Mouse (Mus musculus): ENCODE results near the gene Fgf8.

Gene Fgf8

DNA sequence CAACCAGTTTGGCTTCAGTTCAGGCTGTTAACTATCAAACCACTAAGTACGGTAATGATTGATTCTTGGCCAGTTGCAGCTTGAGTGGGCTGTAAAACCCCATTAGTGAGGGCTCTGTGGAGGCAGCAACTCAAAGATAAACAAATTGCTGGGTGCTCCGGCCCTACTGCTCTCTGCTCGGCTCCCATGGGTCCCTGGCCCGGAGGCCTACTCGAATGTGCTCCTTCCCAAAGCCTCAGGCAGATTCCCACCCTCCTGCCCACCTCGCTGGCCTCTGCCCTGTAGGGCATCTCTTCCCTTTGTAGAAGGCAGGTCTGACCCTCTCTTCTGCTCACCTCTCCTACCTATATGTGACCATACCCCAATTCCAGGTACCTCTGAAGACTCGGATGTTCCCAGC is 8.0 kb downstream of the Fgf8 start:
- in situ Hi-C loops (cut with MboI; ENCODE audit: unreplicated experiment in 2 of 2), result loop anchor here (5.0 to 25.0 kb wide), 2 partner anchors 47 to 297 kb away; no protein-coding TSS in a partner anchor

DNA sequence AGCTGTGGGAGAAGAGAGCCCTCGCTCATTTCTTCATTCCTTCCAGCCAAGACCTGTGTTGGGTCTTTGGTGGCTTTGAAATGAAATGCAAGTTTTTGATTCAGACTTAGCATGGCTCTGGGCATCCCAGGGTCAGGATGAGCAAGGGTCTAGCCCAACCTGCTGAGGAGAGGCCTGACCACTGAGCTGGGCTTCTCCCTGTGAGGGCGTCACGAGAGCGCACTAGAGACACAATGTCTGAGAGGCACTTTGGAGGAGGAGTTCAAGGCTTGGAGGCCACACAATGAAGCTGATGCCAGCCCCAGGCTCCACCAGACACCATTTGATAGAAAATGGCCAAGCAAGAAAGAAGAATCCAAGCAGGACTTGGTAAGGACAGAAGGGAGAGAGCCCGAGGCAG is 8.5 kb downstream of the Fgf8 start:
- in situ Hi-C loops (cut with MboI; ENCODE audit: unreplicated experiment in 2 of 2), result loop anchor here (5.0 to 25.0 kb wide), 2 partner anchors 47 to 297 kb away; no protein-coding TSS in a partner anchor

DNA sequence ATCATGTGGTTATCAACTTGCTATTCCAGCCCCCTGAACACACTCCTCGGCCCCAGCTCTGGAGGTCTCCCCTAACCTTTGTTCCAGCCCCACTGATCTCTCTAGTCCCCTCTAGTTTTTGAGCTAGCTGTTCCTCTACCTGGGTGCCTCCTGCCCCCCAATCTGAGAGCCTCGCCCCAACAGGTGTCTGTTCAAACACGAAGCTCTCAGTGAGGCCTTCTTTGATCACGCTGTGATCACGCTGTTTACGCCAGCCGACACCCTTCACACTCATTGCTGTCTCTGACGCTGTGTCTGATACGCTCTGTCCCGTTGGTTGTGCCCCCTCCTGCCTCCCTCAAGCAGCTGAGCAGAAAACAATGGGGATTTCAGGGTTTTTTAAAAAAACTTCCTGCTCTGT is 9.2 kb downstream of the Fgf8 start:
- in situ Hi-C loops (cut with MboI; ENCODE audit: unreplicated experiment in 2 of 2), result loop anchor here (5.0 to 25.0 kb wide), 2 partner anchors 46 to 296 kb away; no protein-coding TSS in a partner anchor

DNA sequence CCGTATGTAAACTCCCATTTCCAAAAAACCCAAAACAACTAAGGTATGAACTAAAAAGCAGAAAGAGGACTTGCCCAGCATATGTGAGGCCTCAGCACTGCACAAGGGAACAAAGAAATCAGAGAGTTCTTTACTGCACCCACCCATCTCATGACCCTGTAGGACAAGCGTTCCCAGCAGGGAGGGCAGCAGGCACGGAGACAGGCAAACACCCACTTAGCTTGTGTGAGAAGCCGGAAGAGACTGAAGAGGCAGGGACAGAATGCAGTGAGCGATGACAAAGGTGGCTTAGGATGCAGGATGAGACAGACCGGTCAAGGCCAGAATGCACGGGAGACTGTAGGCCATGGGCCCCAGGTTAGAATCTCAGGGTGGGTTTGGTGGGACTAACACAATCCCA is 11.1 kb downstream of the Fgf8 start:
- in situ Hi-C loops (cut with MboI; ENCODE audit: unreplicated experiment in 2 of 2), result loop anchor here (5.0 to 25.0 kb wide), 2 partner anchors 44 to 294 kb away; no protein-coding TSS in a partner anchor

DNA sequence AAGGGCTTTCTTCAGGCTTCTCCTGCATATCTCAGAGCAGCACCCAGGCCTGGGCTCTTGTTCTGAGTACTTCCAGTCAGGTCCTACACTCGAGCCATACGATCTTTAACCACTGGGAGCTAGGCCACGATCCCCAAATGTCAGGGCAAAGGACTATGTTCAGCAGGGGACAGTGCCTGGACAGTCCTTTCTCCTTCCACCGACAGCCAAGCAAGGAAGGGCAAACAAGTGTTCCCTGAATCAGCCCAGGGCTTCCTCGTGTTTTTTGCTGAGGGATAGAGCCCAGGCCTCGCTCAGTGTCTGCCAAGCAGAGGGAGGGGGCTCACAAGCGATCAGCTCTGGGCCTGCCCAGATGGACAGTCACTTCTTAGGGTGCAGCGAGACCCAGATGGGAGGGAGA is 12.7 kb downstream of the Fgf8 start:
- in situ Hi-C loops (cut with MboI; ENCODE audit: unreplicated experiment in 2 of 2), result loop anchor here (5.0 to 25.0 kb wide), 2 partner anchors 43 to 293 kb away; no protein-coding TSS in a partner anchor

DNA sequence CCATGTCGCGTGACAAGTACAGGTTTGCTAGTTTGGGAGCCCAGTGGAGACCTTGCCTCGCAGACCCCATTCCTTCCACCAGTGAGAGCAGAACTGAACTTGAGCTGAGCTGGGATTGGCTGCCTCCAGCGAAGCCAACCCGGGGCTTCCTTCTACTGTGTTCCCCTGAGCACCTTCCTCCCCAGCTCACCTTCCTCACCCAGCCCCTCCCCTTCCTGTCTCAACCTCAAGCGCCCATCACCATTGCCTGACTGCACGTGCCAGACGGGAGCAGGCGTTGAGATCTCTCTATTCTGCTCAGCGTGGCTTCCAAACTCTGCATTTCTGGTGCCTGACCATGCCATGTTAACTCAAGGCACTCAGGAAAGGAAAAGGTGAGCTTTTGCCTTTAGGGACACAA is 15.5 kb downstream of the Fgf8 start:
- in situ Hi-C loops (cut with MboI; ENCODE audit: unreplicated experiment in 2 of 2), result loop anchor here in 1 of 2 experiments (5.0 to 25.0 kb wide), 2 partner anchors 50 to 290 kb away; no protein-coding TSS in a partner anchor

DNA sequence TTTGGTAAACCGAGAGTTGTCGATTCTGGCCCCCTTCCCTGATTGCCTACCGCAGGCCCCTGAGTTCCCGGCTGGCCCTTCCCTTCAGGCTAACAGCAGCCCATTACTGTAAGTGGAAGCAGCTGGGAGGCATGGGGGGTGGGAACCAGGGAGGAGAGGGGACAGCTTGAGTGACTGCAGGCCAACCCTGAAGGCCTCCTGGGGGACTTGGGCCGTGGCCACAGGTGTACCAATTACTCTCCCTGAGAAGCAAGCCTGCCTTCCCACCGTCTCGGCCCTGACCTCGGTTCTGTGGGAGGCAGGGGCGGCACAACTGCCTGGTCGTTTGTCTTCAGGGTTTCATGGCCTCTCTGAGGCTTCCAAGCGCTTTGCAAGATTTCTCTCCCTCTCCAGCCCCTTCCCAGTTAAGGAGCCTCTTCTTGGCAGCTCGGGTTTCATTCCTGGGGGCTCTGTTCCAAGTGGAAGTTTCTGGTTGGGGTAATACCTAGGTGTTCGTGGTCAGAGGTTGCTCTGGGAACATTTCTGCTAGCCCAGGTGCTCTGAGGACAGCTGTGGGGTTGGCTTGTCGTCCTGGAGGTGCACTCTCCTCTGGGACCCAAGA is 16.9 kb downstream of the Fgf8 start:
- in situ Hi-C loops (cut with MboI; ENCODE audit: unreplicated experiment in 2 of 2), result loop anchor here in 1 of 2 experiments (5.0 to 25.0 kb wide), 2 partner anchors 48 to 288 kb away; no protein-coding TSS in a partner anchor

DNA sequence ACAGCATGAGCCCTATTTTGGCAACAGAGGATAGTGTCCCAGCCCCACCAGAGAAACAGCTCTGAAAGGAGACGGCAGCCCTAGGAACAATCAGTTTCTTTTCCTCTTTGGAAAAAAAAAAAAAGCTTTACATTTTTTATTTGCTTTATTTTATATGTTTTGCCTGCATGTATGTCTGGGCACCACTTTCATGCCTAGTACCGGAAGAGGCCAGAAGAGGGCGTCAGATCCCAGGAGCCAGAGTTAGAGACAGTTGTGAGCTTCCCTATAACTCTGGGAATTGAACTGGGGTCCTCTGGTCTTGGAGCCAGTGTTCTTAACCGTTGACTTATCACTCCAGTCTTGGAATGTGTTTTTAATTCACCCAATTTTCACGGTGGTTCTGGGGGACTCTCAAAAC is 20.5 kb downstream of the Fgf8 start:
- in situ Hi-C loops (cut with MboI; ENCODE audit: unreplicated experiment in 2 of 2), result no loop called here

DNA sequence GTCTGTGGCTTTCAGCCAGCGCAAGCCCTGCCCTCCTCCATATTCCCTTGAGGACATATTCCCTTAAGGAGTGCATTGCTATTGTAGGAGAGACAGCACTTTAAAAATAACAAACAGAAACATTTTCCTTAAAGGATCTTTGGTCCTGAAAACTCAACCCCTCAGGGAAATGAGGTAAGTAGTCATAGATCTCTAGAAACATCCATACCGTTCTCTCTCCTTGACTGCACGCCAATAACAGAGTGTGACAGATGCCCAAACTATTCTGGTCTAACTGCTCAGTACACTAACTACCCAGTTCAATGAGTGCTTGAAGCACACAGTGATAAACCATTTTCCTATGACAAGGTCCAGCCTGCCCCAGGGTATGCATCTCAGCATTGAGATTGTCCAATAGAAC is 24.4 kb downstream of the Fgf8 start:
- in situ Hi-C loops (cut with MboI; ENCODE audit: unreplicated experiment in 2 of 2), result no loop called here

DNA sequence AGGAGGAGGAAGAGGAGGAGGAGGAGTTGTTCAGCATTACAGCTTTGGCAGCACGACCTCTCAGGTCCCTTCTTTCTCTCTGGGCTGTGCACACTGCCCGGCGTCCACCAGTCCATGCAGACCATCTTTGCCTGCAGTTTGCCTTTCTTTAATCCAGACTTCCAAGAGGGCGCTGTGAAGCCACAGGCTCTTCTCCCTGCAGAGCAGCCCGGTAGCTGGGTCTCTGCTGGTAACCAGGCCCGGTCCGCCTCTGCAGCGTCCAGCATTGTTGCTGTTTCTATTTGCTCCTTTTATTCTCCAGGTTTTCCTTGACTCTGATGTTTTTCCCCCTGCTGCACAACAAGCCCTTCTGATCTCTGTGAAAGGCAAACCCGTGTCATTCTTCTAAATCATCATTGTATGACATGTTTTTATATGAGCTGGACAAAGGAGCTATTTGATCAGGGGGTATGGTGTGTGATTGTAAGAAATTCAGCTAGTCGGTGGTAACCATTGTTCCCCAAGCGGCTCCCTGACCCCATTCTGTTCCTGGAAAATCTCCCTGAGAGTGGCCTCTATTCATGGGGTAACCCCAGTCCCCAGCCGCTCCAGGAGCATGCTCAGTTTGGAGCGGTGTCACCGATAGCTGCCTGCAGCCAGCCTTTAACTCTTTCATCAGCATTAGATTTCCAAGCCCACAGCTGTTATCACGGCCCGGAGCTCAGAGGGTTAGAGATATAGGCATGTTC is 25.1 kb downstream of the Fgf8 start:
- in situ Hi-C loops (cut with MboI; ENCODE audit: unreplicated experiment in 2 of 2), result no loop called here

DNA sequence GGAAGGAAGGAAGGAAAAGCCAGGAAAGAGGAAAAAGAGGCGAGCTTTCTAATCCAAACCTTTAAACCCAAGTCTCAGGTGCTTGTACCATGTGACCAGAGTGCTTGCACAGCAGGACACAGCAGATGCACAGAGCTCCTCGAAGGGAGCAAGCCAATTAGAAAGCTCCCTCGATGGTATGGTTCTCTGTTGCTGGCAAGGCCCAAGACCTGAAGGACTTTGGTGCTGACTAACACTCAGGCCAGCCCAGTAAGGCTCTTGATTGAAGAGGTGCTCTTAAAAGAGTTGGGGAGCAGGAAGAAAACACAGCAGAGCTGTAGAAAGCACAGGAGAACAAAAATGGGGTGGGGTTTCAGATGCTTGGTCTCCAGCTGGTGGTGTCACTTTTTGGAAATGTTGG is 34.0 kb downstream of the Fgf8 start:
- in situ Hi-C loops (cut with MboI; ENCODE audit: unreplicated experiment in 2 of 2), result no loop called here

DNA sequence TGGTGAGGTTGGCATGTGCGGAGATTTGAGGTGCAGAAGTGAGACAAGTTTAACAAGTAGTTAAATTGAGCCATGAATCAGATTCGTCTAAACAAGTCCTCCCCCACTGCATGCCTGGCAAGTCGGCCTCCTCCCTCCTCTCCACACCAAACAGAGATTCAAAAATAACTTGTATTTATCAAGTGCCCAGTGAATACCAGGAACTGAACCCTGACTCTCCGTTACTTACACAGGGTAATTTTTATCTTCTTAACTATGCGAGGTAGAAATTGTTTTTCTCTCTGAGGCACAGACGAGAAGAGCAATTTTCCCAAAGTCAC is 46.5 kb downstream of the Fgf8 start:
- in situ Hi-C loops (cut with MboI; ENCODE audit: unreplicated experiment in 2 of 2), result no loop called here

DNA sequence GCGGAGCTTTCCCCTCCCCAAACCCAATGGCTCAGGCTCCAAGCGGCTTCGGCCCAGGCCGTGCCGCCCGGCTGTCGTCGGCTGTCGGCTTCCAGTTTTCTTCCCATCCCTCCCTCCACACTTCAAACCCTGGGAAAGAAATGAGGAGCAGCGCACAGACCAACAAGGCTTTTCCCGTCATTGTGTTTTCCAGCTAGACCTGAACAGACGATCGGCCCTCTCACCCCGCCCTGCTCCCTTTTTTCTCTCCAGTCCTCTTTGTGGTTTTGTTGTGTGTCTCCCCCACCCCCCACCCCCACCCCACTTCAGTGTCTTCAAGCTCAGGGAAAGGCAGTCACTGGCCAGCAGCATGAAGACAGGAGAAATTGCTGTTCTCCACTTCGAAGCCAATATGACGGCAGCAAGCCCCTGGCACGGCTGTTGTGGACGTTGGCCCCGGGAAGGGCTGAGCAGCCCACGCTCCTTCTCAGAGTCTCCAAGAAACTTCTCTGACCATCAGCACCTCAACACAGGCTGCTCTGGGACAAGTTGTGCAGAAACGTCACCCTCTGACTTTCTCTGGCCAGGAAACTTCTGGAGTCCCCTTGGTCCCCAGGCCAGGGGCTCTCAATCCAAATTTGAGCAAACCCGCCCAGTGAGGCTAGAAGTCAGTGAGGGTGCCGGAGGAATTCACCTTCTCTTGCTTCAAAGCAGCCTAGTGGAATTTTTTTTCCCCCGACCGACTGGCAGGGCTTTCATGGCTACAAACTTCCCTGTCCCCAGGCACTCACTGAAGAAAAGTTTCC is 47.0 kb downstream of the Fgf8 start:
- in situ Hi-C loops (cut with MboI; ENCODE audit: unreplicated experiment in 2 of 2), result no loop called here

DNA sequence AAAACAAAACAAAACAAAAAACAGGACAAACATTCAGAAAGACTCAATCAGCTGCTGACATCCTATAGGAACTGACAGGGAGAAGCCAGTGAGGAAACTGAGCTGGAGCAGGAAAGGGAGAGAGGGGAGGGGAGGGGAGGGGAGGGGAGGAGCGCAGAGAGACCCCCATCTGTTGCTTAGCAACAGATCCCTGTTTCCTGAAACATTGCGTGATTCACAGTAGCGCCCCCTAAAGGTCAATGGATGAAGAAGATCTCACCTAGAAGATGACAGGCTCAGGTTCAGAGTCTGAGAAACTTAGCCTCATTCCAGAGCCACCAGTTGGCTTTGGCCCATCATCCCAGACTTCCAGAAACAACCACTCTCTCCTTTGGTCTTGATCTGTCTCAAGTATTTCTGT is 48.7 kb downstream of the Fgf8 start:
- in situ Hi-C loops (cut with MboI; ENCODE audit: unreplicated experiment in 2 of 2), result no loop called here

DNA sequence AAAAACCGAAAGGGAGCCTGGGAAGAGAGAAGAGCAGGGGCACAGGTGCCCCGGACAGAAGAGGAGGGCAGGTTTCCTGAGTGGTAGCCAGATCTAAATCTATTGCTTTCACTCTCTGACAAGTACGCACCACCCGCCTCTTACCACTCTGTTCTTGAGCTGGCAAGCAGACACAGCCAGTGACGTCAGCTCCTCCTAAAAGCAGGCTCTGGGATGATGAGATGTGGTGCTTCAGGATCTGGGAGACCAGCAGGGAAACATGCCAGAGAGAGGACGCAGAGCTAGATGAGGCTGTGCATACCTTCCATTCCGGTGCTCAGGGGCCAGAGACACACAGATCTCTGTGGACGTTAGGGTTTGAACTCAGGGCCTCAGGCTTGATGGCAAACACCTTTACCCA is 50.5 kb downstream of the Fgf8 start:
- in situ Hi-C loops (cut with MboI; ENCODE audit: unreplicated experiment in 2 of 2), result no loop called here

DNA sequence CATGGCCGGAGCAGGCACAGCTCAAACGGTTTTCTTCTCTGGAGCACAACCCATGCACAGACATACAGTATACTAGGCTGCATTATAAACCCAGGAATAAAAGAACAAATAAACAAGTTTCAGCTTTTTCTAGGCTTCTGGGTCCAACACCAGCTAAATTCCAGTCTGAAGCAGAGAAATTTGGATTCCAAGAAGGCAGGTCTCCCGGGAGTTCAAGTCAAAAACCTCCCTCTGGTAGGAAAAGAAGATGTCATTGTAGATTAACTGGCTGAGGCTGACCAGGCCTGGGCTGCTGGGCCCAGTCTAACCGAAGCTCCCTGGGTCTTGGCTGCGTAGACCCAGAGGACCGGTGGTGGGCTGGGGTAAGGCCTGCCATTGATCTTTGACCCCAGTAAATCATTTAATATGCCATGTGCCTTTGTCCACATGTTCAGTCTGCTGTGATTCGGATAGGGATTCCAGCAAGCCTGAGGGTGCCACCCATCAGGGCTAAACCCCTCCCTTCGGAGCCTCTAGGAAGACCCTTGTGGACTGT is 51.6 kb downstream of the Fgf8 start:
- in situ Hi-C loops (cut with MboI; ENCODE audit: unreplicated experiment in 2 of 2), result no loop called here

DNA sequence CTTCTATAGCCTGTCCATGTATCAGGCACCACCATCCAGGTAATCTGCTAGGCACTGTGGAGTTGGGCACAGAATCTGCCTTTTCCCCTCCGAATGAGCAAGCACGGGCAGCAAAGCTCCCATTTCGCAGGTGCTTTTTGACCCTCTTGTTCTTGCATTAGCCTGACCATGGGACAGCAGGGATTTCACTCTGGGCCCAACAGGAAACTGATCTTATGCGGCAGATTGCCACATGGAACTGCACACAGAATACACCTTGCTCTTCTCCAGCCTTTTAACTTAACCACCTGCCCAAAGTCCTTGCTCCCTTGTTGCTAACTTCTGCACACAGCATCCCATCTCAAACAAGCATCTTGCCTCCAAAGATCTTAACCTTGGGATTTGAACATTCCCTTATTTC is 55.7 kb downstream of the Fgf8 start:
- in situ Hi-C loops (cut with MboI; ENCODE audit: unreplicated experiment in 2 of 2), result loop anchor here in 1 of 2 experiments (5.0 kb wide), 1 partner anchor 45 kb away; no protein-coding TSS in a partner anchor

Data from v-Abl transformed pro-B cells (cell line).